Mouse (Mus musculus): ENCODE measurements around the gene Trim34a. TPM values are rescaled to one million over a fixed set of nuclear protein-coding genes. Genes with fewer than 3 reads are reported as not detected.

Trim34a gene
- polyA plus RNA-seq, 1 experiment, result 16.7 TPM

Other genes starting within 250 kb of the Trim34a start
- gene Olfr638, start 245.7 kb upstream of the Trim34a start, polyA plus RNA-seq (2012; rRNA removed), result not detected in 2 replicates
- not detected in 2 replicates for gene Olfr639, start 227.2 kb upstream of the Trim34a start, polyA plus RNA-seq (2012; rRNA removed)
- gene Olfr640, start 218.9 kb upstream of the Trim34a start, polyA plus RNA-seq (2012; rRNA removed), result not detected in 2 replicates
- not detected in 2 replicates for gene Olfr641, start 209.0 kb upstream of the Trim34a start, polyA plus RNA-seq (2012; rRNA removed)
- gene Olfr642, start 191.8 kb upstream of the Trim34a start, polyA plus RNA-seq (2012; rRNA removed), result not detected in 2 replicates
- gene 4930516K23Rik, start 183.0 kb upstream of the Trim34a start, polyA plus RNA-seq (2012; rRNA removed), result not detected in 2 replicates
- gene Olfr644, start 172.6 kb upstream of the Trim34a start, polyA plus RNA-seq (2012; rRNA removed), result not detected in 2 replicates
- gene Olfr645, start 159.0 kb upstream of the Trim34a start, polyA plus RNA-seq (2012; rRNA removed), result not detected in 2 replicates
- not detected in 2 replicates for gene Olfr646, start 139.6 kb upstream of the Trim34a start, polyA plus RNA-seq (2012; rRNA removed)
- not detected in 2 replicates for gene Ubqln5, start 114.6 kb upstream of the Trim34a start, polyA plus RNA-seq (2012; rRNA removed)
- not detected in 2 replicates for gene Olfr643, start 107.1 kb upstream of the Trim34a start, polyA plus RNA-seq (2012; rRNA removed)
- not detected in 2 replicates for gene Ubqln3, start 101.2 kb upstream of the Trim34a start, polyA plus RNA-seq (2012; rRNA removed)
- gene Ubqlnl, start 93.9 kb upstream of the Trim34a start, polyA plus RNA-seq (2012; rRNA removed), result not detected in 2 replicates
- gene Olfm5, start 79.6 kb upstream of the Trim34a start, polyA plus RNA-seq (2012; rRNA removed), result not detected in 2 replicates
- 0.03 and 0.07 TPM in 2 replicates for gene Olfr648, start 61.1 kb upstream of the Trim34a start, polyA plus RNA-seq (2012; rRNA removed)
- not detected in 2 replicates for gene Olfr649, start 48.5 kb upstream of the Trim34a start, polyA plus RNA-seq (2012; rRNA removed)
- gene Trim6, start 25.7 kb upstream of the Trim34a start, polyA plus RNA-seq (2012; rRNA removed), result 0.62 and 0.98 TPM in 2 replicates
- gene Trim5, start 43.6 kb downstream of the Trim34a start, polyA plus RNA-seq (2012; rRNA removed), result 2.7 TPM in 2 replicates
- gene Trim12a, start 71.0 kb downstream of the Trim34a start, polyA plus RNA-seq (2012; rRNA removed), result 20.1 and 25.7 TPM in 2 replicates
- 0.37 and 0.48 TPM in 2 replicates for gene Trim34b, start 85.0 kb downstream of the Trim34a start, polyA plus RNA-seq (2012; rRNA removed)
- 11.9 and 14.2 TPM in 2 replicates for gene Trim12c, start 108.9 kb downstream of the Trim34a start, polyA plus RNA-seq (2012; rRNA removed)
- 0.29 and 0.32 TPM in 2 replicates for gene Trim30b, start 125.4 kb downstream of the Trim34a start, polyA plus RNA-seq (2012; rRNA removed)
- 0.29 and 0.34 TPM in 2 replicates for gene Trim30c, start 156.4 kb downstream of the Trim34a start, polyA plus RNA-seq (2012; rRNA removed)
- gene Trim30a, start 220.7 kb downstream of the Trim34a start, polyA plus RNA-seq (2012; rRNA removed), result 11.3 and 12.1 TPM in 2 replicates

Measured in urinary bladder, adult 2 months (tissue).